ENCODE assay signal across 9 mouse cellular contexts in genomic region chr13:54309354-54309753, GRCm38 (mm10).
DNase-seq lines count a peak whose midpoint lies in the region; ATAC-seq lines count a peak whose summit lies in the region.
"Had no signal": no experiment of that assay in that cellular context is flagged by ENCODE, and none has a peak within 500 bp of the region (broad histone marks: within the 10 kb centered on the region; RNA-seq: fewer than 3 reads in every experiment).

No protein-coding gene starts in this region.

- H3K9me3 ChIP-seq in hindbrain, embryonic 14.5 days (ENCODE audit: control insufficient read depth, low read length), result no peaks in the 10 kb centered on the region
- H3K9me3 ChIP-seq in midbrain, embryonic 14.5 days (ENCODE audit: control insufficient read depth, low read length), result no peaks in the 10 kb centered on the region

- H3K9ac ChIP-seq in hindbrain, embryonic 14.5 days, result no peak overlapping the region
- H3K9ac ChIP-seq in midbrain, embryonic 14.5 days (replicated peaks; ENCODE audit: low read length), result no peak overlapping the region; the same call in 1 of the 2 replicates

- ATAC-seq in hindbrain, embryonic 14.5 days (ENCODE audit: low FRiP score), result peak; percentile 81
- ATAC-seq in midbrain, embryonic 14.5 days (ENCODE audit: low FRiP score, low TSS enrichment), result peak; percentile 68; the same call in 1 of the 2 replicates
- no peak for ATAC-seq in megakaryocyte progenitor cell, adult 5-6 weeks (replicated peaks; ENCODE audit: poor library complexity)
- ATAC-seq: Patski had no signal

- 13% methylated on average over 5 of the region's 5 CpGs for WGBS in hindbrain, embryonic 14.5 days
- 18% methylated on average over 5 of the region's 5 CpGs for WGBS in midbrain, embryonic 14.5 days

- no peak overlapping the region for H3K4me3 ChIP-seq in hindbrain, embryonic 14.5 days (replicated peaks; ENCODE audit: low read length)
- H3K4me3 ChIP-seq in midbrain, embryonic 14.5 days (replicated peaks; ENCODE audit: low read depth, low read length), result no peak overlapping the region

- DNase-seq in kidney, postnatal 4 days, result peak; percentile 28 to 53
- DNase-seq in kidney, adult 9 months, result no peak
- peak; percentile 82 for DNase-seq in cerebellum, adult 8-10 months
- peak; percentile 61 for DNase-seq in hindbrain, embryonic 14.5 days (ENCODE audit: low spot score)
- peak; percentile 71 for DNase-seq in midbrain, embryonic 14.5 days
- no peak for DNase-seq in embryo, embryonic 9.5 days (ENCODE audit: extremely low spot score)
- no peak for DNase-seq in adrenal gland, adult 18-20 months (ENCODE audit: low spot score in 2 of 2)

- peaks cover 21% of the 10 kb centered on the region for H3K4me1 ChIP-seq in hindbrain, embryonic 14.5 days (replicated peaks; ENCODE audit: control insufficient read depth, insufficient read depth, low read length)
- peaks cover 15% of the 10 kb centered on the region for H3K4me1 ChIP-seq in midbrain, embryonic 14.5 days (ENCODE audit: control insufficient read depth, insufficient read depth, low read length)

- H3K27me3 ChIP-seq in hindbrain, embryonic 14.5 days (ENCODE audit: control insufficient read depth, insufficient read depth, low read length), result no peaks in the 10 kb centered on the region
- no peaks in the 10 kb centered on the region for H3K27me3 ChIP-seq in midbrain, embryonic 14.5 days (ENCODE audit: control insufficient read depth, insufficient read depth, low read length)
- H3K27me3 ChIP-seq: Patski had no signal

- no peaks in the 10 kb centered on the region; the same call in 1 of the 2 replicates for H3K36me3 ChIP-seq in hindbrain, embryonic 14.5 days (replicated peaks; ENCODE audit: control insufficient read depth, insufficient read depth)
- H3K36me3 ChIP-seq in midbrain, embryonic 14.5 days (ENCODE audit: control insufficient read depth, insufficient read depth, low read length), result no peaks in the 10 kb centered on the region

- H3K27ac ChIP-seq in hindbrain, embryonic 14.5 days, result peak overlapping the region; percentile 77
- H3K27ac ChIP-seq in midbrain, embryonic 14.5 days (replicated peaks; ENCODE audit: low read depth, low read length), result peak overlapping the region; percentile 80

- no peak overlapping the region for H3K4me2 ChIP-seq in hindbrain, embryonic 14.5 days (replicated peaks)
- H3K4me2 ChIP-seq in midbrain, embryonic 14.5 days (ENCODE audit: low read length), result no peak overlapping the region

Comparison
In these comparisons a context has a peak if more than half of its experiments do, and no peak if none do; other contexts are left out.
1. DNase-seq: peak in kidney, postnatal 4 days (2 of 2), cerebellum, adult 8-10 months (single experiment), hindbrain, embryonic 14.5 days (single experiment) and midbrain, embryonic 14.5 days (single experiment); none in kidney, adult 9 months (single experiment), embryo, embryonic 9.5 days (single experiment) and adrenal gland, adult 18-20 months (0 of 2).